Mouse (Mus musculus) activated CD4-positive, CD25-positive, alpha-beta regulatory T cell, adult 4 months (primary cell): ENCODE data around the gene Slc47a1. TPM values are rescaled to one million over a fixed set of nuclear protein-coding genes. Genes with fewer than 3 reads are reported as not detected.

Experiments
- ATAC-seq: one replicate; pipeline ENCODE4 v1.8.0; 2017
- polyA plus RNA-seq, 2 experiments: library from polyadenylated mRNA; unstranded; fragments of 100-300 nt; shearing (Covaris generic); gene quantifications; one replicate each; pipeline ENCODE4 v1.2.1; 2017

Gene Slc47a1
- polyA plus RNA-seq, 2 experiments from 2014 or later, result not detected

DNA sequence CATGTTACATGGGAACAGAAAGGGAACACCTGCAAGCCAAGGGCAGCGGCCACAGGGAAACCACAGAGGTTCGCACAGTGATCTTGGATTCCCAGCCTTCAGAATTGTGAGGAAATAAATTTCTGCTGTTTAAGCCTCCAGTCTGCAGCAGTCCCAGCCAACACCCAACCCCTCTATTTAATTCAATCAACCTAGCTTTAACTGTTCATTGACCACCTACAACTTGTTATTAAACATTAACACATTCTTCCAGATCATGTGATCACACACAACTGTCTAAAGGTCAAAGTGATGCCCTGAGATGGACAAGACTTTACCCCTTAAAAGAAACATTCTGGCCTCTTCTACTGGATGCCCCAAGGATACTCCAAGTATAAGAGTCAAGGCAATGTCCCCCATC lies 9.5 kb downstream of the Slc47a1 start:
- no peak for ATAC-seq

DNA sequence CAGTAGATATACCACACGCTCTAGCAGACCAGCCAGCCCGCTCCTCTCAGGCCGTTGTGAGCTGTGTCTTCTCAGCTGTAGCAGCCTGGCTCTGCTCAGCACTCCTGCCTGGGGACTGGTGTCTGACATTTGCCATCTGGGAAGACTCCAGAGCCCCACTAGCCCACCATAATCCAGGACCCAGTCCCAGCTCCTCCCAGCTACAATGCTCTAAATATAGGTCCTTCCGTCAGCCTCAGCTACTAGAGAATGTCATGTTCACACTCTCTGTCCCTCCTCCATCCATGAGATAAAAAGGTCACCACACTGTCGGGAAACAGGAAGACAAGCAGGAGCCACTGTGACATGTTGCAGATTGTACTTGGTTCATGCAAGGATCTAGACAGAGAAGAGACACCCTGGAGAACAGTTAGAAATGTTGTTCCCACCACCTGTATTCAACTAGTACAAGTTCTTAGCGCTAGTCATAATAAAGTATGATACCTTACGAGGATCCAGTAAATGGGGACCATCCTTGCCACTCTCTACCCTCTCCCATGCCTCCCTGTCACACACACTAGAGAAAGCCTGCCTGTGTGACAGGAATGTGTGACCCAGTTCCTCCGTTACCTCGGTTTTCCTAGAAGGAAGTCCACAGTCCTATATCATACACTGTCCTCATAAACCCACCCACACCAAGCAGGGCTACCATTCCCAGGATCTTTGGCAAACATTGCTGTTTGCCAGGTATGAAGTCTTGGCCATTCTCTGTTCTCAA lies 11.4 kb downstream of the Slc47a1 start:
- ATAC-seq, result no peak

DNA sequence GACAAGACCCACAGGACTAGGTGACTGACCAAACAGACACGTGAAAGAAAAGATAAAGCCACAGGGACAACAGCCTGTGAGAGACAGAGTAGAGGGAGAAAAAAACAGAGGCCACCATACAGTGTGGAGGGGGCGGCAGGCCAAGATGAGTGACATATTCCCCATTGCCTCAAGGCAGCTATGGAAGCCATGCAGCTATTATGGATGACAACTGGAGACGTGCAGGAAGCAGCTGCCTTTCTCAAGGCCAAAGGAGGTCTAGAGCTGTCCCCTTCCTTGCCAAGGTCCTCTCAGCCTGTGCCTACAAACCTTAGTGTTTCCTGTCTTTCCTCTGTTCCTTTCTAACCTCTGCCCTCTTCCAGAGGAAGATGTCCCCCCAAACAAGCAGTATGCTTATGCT lies 12.2 kb downstream of the Slc47a1 start:
- ATAC-seq, result no peak

DNA sequence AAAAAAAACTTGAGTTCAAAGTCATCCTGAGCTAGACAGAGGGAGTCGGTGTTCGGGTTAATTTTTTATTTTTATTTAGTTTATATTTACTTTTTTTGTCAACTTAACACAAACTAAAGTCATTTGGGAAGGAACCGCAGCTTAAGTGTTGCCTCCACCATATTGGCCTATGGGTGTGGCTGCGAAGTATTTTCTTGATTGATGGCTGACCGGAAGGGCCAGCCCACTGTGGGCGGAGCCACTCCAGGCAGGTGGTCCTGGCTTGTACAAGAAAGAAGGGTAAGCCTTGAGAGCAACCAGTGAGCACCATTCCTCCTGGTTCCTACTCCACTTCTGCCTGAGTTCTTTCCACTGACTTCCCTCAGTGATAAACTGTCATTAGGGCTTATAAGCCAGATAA lies 14.0 kb downstream of the Slc47a1 start:
- ATAC-seq, result no peak

DNA sequence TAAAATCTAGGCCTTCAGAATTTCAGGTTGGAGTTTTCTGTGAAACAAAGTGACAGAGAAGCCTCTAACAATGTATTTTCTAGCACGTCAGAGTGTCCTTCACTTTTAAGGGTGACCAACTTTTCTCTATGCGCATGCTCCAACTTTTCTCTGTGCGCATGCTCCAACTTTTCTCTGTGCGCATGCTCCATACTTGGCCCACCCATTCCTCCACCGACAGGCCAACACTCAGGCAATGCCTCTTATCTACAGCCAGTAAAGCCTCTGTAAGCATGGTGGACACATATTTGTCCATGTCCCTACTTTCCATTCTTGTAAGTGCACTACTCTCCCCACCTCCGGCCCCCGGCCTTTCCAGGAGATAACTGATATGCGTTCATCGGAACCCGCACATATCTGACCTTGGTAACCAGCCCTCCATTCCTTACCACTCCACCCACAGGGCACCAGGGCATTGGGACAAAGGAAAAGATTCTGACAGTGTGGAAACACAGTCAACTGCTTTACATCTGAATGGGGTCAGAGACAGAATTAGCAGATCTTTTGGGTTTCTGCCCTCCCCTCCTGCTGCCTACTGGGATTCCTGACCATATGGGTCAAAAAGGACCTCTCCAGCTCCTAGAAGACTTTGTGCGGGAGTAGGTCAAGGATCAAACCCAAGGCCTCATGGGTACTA lies 16.5 kb downstream of the Slc47a1 start:
- no peak for ATAC-seq

DNA sequence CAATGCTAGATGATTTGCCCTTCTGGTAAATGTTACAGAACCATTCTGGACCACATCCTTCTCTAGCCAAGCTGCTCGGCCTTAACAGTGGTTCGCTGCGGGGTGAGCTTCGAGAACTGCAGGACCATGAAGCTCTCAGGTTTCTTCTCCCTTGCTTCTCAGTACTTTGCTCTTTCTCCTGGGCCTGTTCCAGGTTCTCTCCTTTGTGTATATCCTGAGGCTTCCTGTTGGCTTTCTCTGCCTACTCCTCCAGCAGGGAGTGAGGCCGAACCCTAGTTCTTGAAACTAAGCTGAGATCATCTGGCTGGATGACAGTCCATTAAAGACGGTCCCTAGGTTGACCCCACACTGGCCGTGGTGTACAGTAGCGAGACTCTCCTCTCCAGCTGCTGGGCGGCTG lies 21.5 kb downstream of the Slc47a1 start:
- no peak for ATAC-seq

DNA sequence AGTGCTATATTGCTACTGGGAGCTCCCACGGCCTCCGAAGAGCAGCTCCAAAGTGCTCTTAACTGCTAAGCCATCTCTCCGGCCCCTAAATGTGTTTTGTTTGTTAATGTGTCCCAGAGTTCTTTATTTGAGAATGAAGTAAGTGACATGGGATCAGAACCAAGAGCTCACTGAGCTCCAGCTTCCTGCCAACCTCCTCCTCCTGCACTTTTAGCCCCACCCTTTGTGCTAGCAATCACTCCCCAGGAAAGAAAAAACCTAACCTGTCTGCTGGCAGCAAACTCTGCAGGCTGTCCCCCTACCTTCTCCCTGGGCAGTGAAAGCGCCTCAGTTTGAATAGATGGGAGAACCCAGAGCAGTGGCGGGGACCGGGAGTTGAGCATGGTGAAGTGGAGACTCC lies 22.0 kb downstream of the Slc47a1 start:
- ATAC-seq, result no peak

DNA sequence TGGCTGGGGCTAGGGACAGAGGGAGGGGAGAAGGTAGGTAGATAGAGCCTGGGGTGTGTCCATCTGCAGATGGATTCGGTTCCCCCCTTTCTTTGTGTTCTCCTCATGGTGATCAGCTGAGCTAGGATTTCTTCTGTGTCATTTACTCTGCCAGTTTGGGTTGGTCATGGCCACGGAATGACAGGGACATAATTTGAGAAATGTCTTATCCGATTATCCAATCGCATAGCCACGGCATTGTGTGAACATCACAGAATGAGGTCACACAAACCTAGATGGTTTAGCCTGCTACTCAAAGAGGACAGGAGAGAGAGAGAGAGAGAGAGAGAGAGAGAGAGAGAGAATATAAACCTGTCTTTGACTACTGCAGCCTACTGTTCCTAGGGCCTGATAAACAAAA lies 22.8 kb downstream of the Slc47a1 start:
- no peak for ATAC-seq

DNA sequence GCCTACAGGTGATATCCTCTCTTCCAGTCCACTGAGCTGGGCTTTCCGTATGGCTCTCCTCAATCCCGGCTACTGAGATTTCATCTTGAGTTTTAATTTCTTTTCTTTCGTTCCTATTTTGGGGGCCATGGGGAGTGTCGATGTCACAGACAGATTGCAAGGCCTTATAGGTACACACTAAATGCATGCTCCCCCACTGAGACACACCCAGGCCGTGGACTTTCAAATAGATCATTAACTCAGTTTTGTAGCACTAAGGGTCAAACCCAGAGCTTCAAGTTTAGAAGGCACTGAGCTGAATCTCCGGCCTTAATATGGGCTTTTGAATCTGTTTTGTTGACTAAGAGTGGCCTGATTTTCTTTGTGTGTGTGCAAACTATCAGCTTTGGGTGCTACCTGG lies 23.8 kb downstream of the Slc47a1 start:
- no peak for ATAC-seq

DNA sequence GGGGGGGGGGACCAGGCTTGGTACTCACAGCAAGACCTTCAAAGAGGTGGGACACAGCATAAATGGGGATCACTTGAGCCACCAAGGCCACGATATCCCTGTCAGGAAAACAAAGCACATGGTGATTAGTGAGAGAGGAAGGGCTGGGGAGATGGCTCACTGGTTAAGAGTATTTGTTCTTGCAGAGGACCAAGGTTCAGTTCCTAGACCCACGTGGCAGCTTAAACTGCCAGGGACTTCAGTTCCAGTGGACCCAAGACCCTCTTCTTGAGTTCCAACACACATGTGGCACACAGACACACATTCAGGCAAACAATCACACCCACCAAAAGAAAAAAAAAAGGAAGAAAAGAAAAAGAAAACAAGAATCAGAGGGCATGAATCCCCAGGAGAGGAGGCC lies 25.1 kb downstream of the Slc47a1 start:
- ATAC-seq, result no peak

DNA sequence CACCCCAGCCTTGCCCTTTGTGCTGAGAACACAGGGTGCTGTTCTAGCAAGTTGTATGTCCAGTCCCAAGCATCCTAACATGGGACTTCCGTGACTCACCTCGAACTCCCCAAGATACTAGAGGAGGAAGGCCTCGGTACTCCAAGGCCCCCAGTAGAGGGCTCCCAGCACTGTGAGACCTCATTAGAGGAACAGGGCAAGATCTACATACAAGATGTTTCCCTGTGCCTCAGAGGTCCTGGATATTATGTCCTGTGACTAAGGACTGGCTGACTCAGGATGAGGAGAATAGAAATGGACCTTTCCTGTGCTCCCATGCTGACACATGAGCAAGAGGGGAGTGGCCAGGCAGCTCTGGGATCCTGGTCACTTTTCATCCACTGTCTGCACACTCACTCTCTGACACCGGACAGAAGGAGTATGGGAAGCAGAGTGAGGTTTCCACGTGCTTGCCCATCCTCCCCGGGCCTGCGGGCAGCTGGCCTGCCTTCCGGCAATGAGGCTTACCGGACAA lies 25.9 kb downstream of the Slc47a1 start:
- no peak for ATAC-seq

DNA sequence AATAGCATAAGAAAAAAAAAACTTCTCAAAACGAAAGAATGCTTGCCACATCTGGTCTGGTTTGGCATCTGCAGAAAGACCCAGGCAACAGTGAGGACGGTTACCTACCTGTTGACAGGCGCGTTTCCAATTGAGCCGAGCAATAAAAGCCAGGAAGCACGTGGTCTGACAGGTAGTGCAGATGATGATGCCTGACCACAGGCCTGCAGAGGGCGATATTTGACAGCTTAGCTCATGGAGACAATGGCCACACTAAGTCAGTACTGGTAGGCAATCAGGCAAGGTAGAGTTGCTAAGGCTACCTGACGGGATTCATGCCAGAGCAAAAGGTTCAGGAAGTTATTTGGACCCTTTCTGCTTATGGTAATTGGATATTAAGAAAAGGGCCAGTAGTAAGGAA lies 28.8 kb downstream of the Slc47a1 start:
- peak; percentile 76 for ATAC-seq

DNA sequence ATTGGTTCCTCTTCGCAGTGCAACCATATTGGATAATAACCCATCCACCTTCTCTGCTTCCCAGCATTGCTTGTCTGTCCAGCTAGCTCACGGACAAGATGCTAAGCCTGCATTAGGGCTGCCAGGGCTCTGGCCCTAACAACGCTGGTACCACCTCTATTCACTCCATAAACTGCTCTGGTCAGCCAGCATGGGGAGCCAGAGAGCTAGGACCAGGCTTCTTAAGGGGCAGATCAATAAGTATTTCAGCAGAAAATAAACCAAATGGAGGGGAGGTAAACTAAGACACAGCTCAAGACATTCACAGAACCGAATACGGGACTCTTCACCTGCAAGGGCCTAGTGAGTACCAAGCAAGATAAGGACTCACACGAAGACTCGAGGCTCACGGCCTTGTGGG lies 32.0 kb downstream of the Slc47a1 start:
- ATAC-seq, result no peak

DNA sequence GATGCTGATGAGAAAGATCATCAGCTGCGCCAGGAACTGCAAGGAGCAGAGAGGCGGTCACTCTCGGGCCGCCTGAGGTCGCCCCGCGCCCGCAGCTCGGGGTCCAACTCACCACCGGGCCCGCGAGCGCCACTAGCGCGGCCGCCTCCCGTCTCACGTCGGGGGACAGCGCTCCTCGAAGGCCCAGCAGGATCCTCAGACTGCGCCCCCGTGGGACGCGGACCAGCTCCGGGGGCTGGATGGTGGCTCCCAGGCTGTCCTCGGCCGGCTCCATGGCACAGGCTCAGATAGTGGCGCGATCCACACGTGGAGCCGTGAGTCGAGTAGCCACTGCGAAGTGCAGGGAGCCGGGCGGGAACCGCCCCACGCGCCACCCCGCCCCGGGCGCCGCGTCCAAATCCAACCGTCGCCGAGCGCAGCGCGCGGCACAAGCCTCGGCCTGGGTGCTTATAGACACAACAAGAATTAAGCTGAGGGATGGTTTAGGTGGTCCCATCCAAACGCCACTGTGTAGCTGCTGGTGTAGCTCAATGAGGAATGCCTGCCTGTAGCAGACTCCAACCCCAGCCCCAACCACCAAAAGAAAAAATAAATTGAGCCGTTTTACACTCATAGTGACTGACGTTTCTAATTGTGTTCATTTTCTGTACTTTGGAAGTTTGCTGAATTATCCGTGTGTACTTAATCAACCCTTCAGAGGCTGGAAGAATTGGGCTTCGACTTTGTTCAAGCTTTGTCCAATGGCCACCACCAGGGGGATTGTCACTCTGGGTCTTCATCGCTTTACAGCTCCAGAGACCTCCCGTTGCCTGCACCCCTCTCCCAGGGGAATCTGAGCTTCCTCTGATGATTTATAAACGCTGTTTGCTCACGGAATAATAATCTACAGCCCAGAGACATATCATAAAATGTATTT lies 35.4 kb downstream of the Slc47a1 start, which contains the start of gene Slc47a2:
Gene Slc47a2 (minus strand): TSS at position 356 of the 916 bp plus-strand sequence.
- no peak for ATAC-seq

DNA sequence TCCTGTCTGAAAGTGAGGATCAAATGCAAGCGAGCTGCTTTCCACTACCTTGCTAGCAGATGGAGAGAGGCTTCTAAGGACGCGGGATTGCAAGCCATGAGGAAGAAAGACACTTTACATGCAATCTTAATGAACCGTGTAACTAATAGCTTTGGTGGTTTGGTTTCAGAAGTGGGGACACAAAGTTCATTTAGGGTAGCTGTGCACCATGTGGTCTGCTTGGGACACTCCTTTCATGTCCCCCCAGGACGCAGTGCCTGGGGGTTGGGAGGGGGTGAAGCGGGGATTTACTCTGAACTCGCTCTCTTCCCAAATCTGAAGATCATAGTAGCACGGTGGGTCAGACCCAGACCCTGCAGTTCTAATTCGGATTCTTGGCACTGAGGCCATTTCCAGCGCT lies 36.2 kb downstream of the Slc47a1 start:
- no peak for ATAC-seq

DNA sequence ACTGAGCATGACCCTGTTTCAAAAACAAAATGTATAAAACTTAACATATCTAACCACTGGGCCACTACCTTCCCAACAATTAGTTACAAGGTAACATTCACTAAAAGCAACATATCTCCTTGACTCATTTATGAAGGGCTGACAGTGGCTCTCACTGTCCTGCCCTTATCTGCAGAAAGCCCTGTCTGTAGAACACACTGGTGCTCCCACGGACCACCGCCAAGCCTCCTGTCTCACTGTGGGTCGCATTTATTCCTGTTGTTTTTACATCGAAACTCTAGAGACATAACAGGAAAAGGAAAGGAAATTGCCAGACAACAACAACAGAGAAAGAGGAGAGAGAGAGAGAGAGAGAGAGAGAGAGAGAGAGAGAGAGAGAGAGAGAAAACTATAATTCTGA lies 36.9 kb downstream of the Slc47a1 start:
- no peak for ATAC-seq

DNA sequence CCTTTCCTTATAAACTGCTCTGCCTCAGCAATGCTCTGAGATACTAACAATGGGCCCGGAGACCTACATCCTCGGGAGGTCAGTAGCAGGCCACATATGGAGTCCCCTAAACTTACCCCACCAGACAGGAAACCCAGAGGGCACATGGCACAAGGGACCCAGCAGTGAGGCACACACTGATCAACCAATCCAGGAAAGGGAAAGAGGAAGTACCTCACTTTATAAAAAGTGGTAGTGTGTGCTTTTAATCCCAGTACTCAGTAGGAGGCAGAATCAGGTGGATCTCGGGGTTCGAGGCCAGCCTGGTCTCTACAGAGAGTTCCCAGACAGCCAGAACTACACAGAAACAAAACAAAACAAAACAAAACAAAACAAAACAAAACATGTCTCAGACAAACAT lies 37.8 kb downstream of the Slc47a1 start:
- ATAC-seq, result no peak

DNA sequence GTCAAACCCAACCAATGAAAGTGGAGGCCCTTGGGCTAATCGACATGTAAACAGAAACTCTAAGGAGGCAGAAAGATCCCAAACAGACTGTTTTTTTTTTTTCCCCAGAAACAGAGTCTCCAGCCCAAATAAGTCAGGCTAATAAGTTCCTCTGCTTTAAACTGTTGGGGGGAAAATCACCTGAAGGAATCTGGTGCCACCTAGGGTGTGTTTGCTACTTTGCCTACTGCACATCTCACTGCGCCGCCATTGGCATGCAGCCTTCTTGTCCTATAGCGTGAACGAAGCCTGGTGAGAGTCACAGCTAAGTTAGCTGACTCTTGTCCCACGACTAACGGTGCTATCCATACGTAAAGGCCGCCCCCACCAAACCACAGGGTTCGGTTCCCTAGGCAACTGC lies 40.6 kb downstream of the Slc47a1 start:
- ATAC-seq, result no peak

DNA sequence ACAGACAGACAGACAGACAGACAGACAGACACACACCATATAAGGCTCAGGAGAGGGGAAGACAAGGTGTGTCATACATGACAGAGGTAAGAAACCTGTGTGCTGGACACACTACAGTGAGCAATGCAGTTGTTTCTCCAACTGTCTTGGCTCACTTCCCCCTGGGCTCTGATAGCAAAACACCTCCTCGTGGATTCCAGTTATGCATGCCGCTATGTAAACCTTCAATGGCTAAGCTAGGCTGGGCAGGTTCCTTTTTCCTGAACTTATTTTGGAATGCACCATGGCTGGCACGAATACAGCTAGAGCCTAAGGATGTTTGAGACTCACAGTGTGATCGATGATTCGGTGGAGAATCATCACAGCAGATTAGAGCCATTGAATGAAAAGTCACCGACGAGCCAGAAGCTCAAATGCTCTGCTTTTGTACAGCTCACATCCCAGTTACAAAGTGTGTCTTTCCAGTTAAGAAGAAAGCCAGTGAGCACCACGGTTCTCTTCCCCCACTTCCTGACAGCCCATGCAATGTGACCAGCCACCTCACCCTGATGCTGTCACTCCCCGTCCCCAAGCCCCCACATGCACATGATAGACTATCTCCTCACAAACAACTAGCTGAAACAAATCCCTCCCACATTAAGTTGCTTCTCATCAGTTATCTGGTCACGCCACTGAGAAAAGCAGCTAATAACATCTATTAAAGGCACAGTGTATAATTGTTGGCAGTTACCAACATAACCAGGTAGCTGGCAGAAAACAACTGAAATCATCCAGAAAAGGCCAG lies 57.0 kb downstream of the Slc47a1 start:
- no peak for ATAC-seq

DNA sequence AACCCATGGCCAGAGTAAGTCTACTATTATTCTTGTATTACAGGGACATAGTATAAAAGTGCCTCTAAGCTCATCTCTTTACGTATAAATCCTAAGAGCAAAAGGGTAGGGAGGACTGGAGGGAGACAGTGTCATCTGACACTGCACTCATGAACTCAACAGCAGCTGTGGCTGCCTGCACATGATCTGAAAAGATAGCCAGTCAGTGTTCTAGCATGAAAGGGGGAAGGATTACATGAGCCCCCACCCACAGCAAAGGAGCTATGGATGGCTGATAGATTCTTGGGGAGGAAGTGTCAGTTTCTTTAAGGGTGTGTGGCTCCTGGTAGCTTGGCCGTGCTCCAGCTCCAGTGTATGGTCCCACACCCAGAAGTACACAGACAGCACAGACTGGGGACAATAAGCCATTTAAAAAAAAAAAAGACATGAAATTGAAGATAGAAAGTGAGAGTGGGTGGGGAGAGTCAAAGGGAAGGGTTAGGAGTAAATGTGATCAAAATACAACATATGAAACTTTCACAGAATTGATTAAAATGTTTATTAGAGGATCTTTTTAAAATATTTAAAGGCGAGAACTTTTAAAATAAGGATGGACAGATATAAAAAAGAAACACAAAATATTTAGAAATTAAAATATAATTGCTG lies 58.1 kb downstream of the Slc47a1 start:
- no peak for ATAC-seq

DNA sequence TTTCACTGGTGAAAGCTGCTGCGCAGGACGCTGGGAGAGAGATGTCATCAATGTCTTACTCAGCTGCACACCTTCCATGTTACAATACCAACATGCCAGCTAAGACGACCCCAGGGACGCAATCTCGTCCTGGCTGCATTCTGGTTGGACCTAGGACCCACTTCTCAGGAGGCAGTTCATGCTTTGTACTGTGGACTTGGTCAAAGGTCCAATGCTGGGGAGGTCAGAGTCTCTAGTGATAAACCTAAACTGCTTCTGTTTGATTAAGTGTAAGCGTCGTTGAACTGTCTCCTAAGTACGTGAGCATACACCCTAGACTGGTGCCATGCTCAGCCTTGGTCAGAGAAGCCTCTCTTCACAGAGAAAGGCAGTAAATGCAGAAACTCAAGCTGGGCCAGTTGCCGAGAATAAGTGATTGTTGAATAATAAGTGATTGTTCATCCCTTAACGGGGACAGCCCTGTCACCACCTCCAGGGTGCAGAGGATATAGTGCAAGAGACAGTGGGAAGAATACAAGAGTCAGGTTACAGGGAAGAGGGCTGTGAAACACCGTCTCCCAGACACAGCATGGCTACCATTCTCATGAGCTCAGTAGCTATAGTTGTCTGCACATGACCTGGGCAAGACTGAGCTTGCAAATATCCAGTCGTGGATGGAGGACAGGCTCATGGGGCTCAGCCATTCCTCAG lies 58.8 kb downstream of the Slc47a1 start:
- no peak for ATAC-seq
